Mouse (Mus musculus) cerebellum, adult 9-11 months (tissue): ENCODE results near the gene Pard3.

Source experiments
- DNase-seq: peaks from one replicate; pipeline ENCODE4 v3.0.0; 2022

Gene Pard3

DNA sequence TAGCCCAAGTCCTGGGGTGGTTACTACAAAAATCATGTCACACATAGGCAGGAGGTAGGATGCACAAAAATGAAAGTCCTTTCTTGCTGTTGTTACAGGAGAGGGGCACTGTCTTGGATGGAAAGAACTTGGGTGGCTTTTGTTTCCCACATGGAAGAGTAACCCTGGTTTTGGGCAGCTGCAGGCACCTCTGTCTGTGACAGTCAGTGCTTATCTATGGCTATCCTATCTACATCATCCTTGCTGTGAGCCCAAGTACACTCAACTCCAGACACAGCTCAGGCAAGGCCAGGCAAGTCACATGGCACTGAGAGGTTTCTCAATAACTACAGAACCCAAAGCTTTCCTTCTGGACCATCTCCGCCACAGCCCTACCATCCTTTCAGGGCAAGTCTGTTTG lies 506.8 kb downstream of the Pard3 start:
- no peak for DNase-seq

DNA sequence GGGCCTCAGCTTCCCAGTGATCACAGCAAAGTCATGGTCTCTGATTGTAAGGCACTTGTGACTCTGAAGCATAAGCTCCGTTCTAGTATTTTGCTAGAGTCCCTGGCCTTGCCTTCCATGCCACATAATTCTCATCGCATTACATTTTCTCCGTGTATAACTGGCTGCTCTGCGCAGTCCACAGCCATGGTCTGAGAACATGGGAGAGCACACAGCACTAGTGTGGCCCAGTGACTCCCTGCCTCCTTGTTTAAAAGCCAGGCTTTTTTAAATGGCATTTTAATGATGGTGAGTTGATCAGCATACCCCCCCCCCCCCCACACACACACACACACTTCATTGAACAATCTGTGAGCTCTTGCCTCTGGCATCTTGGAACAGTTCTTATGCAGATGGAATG lies 508.8 kb downstream of the Pard3 start:
- DNase-seq: no peak

DNA sequence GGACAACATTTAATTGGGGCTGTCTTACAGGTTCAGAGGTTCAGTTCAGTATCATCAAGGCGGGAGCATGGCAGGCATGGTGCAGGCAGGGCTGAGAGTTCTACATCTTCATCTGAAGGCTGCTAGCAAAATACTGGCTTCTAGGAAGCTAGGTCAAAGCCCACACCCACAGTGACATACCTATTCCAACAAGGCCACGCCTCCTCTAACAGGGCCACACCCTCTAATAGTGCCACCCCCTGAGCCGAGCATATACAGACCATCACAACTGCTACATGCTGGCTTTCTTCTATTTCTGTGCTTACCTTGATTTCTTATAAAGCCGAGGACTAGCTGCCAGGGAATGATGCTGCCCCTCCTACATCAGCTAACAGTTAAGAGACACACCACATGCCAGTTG lies 513.0 kb downstream of the Pard3 start:
- no peak for DNase-seq

DNA sequence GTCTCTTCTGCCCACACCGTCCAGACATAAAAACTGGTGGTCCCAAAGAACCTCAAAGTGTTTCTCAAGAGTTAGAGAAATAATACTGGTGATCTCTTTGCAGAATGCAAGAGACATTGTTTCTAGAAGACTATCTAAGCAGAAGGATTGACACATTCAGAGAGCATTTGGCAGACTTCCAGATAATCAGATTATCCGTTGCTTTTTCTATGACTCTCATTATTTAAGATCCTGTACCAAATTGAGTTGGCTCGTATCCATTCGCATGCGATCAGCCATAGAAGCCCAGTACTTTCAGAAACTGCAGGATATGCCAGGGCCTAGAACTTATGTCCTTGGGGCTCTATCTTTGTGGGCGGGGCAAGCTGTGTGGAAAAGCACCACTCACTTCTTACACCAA lies 514.0 kb downstream of the Pard3 start:
- no peak for DNase-seq

DNA sequence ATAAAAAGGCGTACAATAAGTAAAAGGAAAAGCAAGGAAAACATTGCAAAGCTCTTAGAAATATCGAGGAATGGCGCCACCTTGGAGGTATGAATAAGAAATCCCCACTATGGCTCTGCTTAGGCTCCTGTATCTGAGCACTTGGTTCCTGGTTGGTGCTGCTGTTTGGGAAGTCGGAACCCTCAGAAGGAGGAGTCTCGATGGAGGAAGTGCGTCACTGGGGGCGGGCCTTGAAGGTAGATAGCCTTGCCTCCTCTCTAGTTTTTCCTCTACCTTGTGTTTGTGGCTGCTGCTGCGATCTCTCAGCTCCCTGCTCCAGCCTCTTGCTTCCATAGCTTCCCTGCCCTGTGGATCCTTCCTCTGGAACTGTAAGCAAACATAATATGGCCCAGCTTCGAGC lies 515.7 kb downstream of the Pard3 start:
- no peak for DNase-seq

DNA sequence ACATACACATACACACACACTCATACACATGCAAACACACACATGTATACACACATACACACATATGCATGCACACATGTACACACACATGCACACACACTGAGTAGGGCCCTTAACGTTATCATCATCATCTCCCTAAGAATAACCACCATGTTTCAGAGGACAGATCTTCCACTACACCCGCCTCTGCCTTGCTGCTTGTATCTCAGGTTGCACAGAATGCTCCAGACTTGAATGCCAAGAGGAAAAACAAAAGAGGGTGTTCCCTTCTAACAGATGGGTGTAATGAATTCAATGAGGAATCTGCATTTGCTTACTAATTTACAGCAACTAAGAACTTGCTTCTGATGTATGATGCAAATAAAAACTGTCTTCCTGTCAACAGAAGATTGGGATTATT lies 519.7 kb downstream of the Pard3 start:
- DNase-seq: no peak

DNA sequence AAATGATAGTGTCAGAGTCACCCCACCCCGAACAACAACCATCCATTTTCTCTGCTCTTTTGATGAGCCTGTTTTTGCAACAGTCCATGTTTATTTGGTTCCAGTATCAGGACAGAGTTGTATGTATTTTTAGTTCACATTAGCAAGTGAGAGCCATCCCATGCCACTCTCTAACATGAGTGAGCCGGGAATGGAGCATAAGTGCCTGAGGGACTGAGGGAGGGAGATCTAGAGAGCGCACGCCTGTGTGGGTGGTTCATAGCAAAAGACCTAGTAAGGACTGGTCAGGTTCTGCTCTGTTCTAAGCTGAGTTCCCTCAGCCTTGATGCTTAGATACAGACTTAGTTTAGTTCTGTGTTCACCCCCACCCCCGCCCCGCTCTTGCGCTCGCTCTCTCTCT lies 521.9 kb downstream of the Pard3 start:
- DNase-seq: no peak

DNA sequence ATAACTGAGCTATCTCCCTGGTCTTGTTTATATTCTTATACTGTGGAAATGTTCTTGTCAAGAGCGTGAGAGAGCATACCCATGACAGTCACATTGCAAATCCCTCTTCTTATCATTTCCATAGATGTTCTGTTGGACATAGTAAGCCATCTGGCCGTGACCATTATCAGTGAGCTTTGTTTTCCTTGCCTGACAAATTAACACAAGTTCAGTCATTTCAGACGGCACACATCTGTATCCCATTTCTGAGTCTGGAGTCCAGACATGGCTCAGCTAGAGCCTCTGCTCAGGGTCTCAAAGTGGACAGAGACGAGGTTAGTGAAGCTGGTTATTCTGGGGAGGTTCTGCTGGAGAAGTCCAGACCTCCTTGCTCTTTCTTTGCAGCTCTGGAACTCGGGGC lies 523.0 kb downstream of the Pard3 start:
- DNase-seq: no peak

DNA sequence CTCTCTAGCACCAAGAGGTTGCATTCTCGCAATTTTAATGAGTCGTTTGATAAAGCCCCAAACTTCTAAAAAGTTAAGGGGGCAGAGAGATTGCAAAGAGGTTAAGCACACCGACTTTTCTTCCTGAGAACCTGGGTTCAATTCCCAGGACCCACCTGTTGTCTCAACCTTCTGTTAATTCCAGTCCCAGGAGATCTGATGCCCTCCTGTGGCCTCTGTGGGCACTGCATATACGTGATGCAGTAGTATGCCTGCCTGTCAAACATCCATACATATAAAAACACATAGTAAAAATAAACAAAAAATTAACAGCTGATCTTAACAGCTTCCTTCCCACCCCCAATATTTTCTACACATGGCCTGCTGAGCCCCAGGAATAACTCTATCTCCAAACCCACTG lies 524.6 kb downstream of the Pard3 start:
- no peak for DNase-seq

DNA sequence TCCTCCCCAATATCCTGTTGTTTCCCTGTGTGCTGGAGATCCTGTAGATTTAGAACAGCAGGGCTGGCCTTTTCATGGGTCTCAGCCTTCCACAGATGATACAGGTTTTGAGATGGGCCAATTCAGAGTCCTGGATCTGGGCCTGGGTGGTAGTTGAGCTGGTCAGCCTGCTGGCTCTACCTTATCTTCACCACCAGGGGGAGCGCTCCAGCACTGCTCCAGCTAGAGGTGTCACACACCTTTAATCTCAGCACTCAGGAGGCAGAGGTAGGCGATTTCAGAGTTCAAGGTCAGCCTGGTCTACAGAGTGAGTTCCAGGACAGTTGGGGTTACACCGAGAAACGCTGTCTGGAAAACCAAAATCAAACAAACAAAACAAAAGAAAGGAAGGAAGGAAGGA lies 525.6 kb downstream of the Pard3 start:
- peak; percentile 9 for DNase-seq

DNA sequence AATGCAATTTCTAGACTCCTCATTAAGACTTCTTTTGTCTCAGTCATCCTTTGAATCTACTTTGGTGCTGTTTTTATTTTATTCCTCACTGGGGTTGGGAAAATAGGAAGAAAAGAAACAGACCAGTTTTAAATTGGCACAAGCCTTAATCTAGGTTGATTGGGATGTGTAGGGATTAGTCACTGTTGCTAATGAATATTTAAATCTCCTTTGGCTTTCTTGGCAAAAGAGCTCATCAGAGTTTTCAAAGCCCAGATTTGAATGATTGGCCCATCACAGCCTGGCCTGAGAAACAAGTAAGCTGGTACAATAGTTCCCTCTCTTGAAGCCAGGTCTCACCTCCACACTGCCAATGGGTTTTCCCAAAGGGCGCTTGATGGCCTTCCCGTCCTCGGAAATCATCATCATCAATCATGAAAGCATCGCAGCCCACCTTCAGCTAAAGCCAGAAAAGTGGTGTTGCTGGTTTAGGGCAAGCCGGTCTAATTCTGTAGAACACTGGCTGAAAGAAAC lies 527.0 kb downstream of the Pard3 start:
- DNase-seq: no peak

DNA sequence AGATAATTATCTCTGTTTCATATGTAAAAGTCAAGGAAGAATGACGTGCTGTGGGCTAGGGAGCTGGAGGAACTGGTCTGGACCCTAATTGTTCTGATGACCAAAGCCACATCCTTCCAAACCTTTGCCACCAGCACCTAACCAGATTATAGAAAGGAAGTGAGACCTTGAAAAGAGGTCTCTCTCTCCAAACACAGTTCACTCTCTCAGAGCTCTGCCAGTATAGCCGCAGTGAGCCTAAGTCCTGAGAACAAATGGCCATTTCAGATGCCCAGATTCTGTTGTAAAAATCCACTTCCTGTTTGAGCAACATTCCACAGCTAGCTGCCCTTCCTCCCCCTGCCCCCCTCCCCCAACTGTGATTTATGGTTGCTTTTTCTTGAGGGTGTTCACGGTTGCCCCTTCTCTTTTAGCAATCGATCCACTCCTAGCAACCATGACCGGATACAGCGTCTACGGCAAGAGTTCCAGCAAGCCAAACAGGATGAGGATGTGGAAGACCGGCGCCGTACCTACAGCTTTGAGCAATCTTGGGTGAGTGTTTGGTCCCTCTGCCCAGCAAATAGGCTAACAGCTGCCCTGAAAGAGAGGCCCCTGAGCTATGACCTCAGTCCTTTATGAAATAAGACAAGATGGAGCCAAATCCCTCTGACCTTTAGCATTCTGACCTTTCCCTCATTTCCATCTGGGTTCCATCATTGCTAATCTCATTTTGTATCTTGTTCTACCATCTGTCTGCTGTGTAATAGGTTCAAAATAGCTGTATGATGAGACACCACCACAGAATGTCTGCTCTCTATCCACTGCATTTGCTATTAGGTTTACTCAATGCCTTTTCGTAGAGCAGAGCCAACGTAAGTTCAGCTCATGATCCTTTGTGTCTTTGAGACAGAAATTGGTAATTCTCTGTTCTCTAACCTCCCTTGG lies 529.2 kb downstream of the Pard3 start:
- DNase-seq: no peak

DNA sequence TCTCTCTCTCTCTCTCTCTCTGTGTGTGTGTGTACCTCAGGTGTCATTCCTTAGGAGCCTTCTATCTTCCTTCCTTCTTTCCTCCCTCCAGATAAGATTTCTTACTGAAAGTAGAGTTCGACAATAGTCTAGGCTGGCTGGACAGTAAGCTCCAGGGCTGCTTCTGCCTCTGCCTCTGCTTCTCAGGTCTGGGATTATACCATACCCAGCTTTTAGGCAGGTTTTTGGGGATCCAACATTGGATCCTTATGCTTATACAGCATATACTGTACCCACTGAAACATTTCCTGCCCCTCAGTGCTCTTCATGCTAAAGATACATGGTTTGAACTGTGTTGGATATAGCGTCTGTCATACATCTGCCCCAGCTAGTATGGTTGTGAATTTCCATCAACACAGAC lies 536.9 kb downstream of the Pard3 start:
- no peak for DNase-seq

DNA sequence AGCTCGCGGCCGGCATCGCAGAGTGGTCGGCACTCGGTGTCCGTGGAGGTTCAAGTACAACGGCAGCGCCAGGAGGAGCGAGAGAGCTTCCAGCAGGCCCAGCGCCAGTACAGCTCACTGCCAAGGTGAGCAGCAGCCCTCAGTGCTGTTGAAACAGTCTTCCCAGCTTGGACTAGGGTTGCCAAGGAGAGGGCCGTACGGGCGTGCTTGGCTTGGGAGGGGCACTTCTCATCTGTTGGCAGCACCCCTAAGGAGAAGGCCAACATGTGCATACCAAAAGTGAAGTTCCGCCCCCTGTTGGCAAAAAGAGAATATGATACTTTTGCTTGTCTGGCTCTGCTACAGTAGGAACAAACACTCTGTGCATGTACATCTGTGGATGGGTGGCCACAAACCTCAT lies 539.4 kb downstream of the Pard3 start:
- peak; percentile 57 for DNase-seq

DNA sequence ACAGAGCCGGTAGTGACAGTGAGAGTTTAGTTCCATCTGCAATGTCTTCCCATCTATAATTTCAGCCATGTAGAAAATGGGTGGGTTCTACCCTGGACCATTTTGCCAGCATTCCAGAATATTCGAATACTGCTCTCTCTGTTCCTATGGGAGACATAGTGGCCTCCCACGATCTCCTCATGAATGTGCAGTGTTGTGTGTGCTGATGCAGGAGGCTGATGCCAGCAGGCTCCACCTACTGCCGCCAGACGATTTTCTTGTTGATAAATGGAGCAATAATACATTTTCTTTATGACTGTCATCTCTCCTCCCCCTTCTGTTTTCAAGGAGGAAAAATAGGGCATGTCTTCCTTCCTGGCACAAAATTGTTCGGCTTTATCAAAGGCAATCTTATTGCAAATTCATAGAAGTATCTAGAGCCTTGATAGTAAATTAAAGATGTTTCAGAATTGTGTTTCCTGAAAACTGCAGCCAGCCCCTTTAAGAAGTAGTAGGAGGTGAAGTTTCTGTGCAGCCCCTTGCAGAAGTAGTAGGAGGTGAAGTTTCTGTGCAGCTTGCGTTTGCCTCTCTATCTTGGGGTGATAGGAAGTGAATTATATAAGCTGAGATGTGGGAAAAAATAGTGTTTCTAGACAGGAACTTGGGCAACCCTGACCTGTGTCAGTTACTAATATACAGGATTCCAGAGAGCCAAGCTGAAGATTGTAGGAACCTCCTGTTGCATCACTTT lies 545.0 kb downstream of the Pard3 start:
- no peak for DNase-seq

DNA sequence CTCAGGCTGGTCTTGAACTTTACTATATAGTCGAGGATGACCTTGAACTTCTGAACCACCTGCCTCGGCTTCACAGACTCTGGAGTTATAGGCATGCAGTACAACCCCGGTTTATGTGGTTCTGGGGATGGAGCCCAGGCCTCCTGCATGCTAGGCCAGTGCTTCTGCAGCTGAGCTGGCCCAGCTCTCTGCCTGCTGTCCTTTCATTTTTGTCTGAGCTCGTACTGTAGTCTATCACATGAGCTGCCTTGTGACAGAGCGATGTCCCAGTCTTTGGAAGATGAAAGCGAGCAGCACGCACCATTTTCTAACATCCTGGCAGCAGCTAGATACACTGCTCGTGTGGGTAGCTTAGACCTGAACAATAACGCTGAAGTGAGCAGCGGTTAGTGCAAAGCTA lies 545.6 kb downstream of the Pard3 start:
- DNase-seq: peak; percentile 11

DNA sequence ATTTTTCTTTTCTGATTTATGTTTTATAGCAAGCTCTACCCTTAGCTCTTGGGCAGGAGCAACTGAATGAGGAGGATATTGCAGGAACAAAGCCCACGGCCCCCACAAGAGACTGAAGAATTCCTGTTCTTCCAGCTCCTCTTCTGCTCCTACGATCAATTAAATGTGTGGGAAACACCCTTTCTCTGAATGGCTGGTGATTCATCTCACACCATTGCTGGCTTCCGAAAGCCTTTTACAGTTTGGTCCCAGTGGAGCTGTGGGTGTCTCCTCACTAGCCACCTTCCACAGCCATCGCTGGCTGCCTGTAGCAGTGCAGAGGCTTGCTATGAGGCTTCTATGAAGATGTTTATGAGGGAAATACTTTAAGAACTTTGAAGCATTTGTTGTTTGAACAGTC lies 550.5 kb downstream of the Pard3 start:
- no peak for DNase-seq

DNA sequence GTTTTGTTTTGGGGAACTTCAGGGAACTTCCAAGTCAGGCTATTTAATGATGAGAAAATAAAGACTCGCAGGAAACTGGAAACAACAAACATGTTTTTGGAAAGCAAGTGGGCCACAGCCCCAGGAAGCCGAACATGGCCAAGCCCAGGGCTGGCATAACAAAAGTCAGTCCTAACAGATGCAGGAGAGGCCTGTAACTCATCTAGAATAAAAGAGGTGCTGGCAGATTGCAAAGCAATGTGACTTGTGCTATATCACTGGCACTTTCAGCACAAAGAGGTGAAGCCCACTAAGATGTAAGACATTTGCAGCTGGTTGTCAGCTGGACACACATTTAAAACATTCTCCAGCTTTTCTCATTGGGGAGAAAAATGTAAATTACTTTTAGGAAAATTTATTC lies 553.0 kb downstream of the Pard3 start:
- no peak for DNase-seq

DNA sequence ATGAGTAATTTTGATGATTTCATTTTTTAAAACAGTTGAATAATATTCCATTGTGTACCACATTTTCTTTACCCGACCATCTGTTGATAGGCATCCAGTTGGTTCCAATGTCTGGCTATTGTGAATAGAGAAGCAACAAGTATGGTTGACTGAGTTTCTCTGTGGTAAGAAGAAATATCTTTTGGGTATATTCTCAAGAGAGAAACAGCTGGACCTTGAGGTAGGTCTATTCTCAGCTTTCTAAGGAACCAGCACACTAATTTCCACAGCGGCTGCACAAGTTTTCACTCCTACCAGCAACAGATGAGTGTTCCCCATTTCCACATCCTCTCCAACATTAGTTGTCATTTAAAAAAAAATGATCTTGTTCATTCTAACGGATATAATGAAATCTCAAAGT lies 558.4 kb downstream of the Pard3 start:
- no peak for DNase-seq

DNA sequence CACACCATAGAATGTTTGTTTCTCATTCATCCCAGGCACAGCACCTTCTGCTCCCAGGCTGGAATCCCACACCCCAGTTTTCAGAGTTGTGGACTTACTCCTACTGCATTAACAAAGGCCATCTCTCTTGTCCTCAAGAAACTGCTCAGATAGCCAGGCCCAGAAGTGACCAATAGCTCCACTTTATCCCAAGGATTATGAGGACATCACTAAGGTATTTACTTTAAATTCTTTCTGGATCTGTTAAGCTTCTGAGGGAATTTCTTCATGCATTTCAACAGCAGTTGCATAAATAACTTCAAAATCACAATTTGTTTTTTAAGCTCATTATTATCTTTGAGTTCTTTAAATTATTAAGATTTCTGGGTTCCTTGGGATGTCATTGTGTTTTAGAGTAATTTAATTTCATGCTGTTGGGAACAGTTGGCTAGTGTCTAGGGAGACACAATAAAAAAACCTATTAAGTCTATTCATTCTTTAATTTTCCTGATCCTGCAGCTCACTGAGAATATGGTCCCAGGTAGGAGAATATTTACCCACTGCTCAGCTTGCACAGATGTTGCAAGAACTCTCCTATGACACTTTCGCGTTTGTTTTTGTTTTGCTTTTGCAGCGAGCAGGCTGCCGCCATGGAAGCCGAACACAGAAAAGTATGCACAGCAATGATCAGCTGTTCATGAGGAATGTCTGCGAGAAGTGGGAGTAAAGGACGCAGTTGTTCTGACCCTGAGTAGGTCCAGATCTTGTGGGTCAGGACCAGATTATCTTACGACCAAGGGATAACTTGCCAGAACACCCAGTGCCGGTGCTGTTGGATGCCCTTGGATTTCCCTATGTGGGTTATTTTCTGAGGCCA lies 574.8 kb downstream of the Pard3 start:
- DNase-seq: no peak

DNA sequence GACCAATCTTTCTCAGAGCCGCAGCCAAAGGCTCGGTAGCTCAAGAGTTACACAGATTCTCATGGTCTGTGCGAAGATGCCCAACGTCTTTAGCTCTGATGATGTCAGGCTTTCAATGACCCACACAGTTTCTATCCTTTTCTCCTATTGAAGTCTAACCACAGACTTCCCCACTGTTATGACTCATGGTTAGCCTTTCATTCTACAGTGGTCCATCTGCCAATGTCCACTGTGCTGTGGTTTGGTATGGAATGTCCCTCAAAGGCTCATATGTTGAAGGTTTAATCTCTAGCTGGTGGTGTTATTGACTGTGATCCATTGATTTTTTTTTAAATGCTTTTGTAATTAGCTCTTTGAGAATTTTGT lies 575.4 kb downstream of the Pard3 start:
- DNase-seq: no peak

DNA sequence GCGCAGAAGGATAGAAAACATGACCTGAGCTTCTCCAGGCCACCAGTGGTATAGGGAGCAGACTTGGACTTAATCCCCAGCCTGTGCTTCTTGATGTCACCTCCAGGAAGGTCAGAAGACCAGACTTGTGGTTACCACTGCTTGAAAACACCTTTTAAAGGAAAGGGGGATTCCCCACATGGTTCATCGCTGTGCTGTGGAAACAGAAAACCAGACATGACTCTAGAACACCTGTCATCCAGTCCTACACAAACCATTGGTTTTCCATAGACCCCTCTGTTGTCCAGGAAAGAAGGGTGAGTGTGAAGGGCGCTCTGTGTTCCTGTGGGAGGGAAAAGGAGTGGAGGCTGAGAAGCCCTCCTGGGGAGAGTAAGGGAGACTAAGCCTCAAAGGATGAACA lies 591.9 kb downstream of the Pard3 start:
- DNase-seq: no peak
